ENCODE assay signal across 8 mouse cellular contexts in genomic region chr4:130861653-130862208, GRCm38 (mm10). TPM values are rescaled to one million over a fixed set of nuclear protein-coding genes. Genes with fewer than 3 reads are reported as not detected.
DNase-seq lines count a peak whose midpoint lies in the region; ATAC-seq and TF ChIP-seq lines count a peak whose summit lies in the region.

No protein-coding gene starts in this region.

- TF ChIP-seq POLR2A in testis, adult 2 months (IDR thresholded peaks at IDR 0.05; ENCODE audit: control insufficient read depth, low read depth, low read length) = no peak; the same call in 1 of the 2 replicates

- peak; percentile 71 to 77 for DNase-seq in adrenal gland, adult 18-20 months (ENCODE audit: low spot score in 2 of 2)
- DNase-seq in cerebellum, postnatal 36 days = peak; percentile 97 to 98
- DNase-seq in gastrocnemius, postnatal 10 days = peak; percentile 55
- peak; percentile 88 to 96 for DNase-seq in left cerebral cortex, adult 8-10 months (ENCODE audit: low spot score in 2 of 2)
- no peak for DNase-seq in spleen, postnatal 14 days (ENCODE audit: low spot score in 2 of 2)

- TF ChIP-seq CTCF in testis, adult 2 months (IDR thresholded peaks at IDR 0.05; ENCODE audit: control insufficient read depth, insufficient read depth, insufficient replicate concordance, low read depth, low read length) = no peak

- 2% methylated on average over 30 of the region's 30 CpGs for WGBS in intestine, embryonic 15.5 days
- 2% methylated on average over 30 of the region's 30 CpGs for WGBS in midbrain, embryonic 12.5 days

- H3K4me1 ChIP-seq in intestine, embryonic 15.5 days (replicated peaks) = peaks cover 9% of the 10 kb centered on the region
- H3K4me1 ChIP-seq in midbrain, embryonic 12.5 days = peaks cover 37% of the 10 kb centered on the region
- H3K4me1 ChIP-seq in testis, adult 2 months (ENCODE audit: control insufficient read depth, insufficient read depth, low read length) = peaks cover 15% of the 10 kb centered on the region

- H3K36me3 ChIP-seq in intestine, embryonic 15.5 days = no peaks in the 10 kb centered on the region
- H3K36me3 ChIP-seq in midbrain, embryonic 12.5 days = no peaks in the 10 kb centered on the region
- H3K36me3 ChIP-seq in testis, adult 2 months (ENCODE audit: control insufficient read depth, insufficient read depth, low read length) = no peaks in the 10 kb centered on the region

- no peaks in the 10 kb centered on the region for H3K9me3 ChIP-seq in intestine, embryonic 15.5 days
- H3K9me3 ChIP-seq in midbrain, embryonic 12.5 days = no peaks in the 10 kb centered on the region

- peak overlapping the region; percentile 58 for H3K4me2 ChIP-seq in intestine, embryonic 15.5 days (replicated peaks)
- peak overlapping the region; percentile 45 for H3K4me2 ChIP-seq in midbrain, embryonic 12.5 days (replicated peaks)

- ATAC-seq in intestine, embryonic 15.5 days = peak; percentile 89
- ATAC-seq in midbrain, embryonic 12.5 days (ENCODE audit: low FRiP score, low read depth) = peak; percentile 77

- H3K27ac ChIP-seq in intestine, embryonic 15.5 days = peak overlapping the region; percentile 27; the same call in 1 of the 2 replicates
- H3K27ac ChIP-seq in midbrain, embryonic 12.5 days (replicated peaks) = no peak overlapping the region
- no peak overlapping the region for H3K27ac ChIP-seq in testis, adult 2 months (ENCODE audit: control insufficient read depth, insufficient read depth, low read depth, low read length)

- H3K27me3 ChIP-seq in intestine, embryonic 15.5 days (replicated peaks) = peaks cover 14% of the 10 kb centered on the region
- H3K27me3 ChIP-seq in midbrain, embryonic 12.5 days = peaks cover 79% of the 10 kb centered on the region
- no peaks in the 10 kb centered on the region for H3K27me3 ChIP-seq in testis, adult 2 months (ENCODE audit: control insufficient read depth, insufficient read depth, low read length)

- no peak overlapping the region for H3K9ac ChIP-seq in intestine, embryonic 15.5 days
- H3K9ac ChIP-seq in midbrain, embryonic 12.5 days (replicated peaks) = no peak overlapping the region

- H3K4me3 ChIP-seq in intestine, embryonic 15.5 days (replicated peaks) = peak overlapping the region; percentile 21; the same call in 1 of the 2 replicates
- peak overlapping the region; percentile 19 for H3K4me3 ChIP-seq in midbrain, embryonic 12.5 days
- H3K4me3 ChIP-seq in testis, adult 2 months (ENCODE audit: control insufficient read depth, low read depth, low read length) = peak overlapping the region; percentile 78

RNA-seq across cellular contexts. Expression of gene Laptm5, which starts 51.2 kb away (rescaled TPM):
- total RNA-seq in adrenal gland, adult 18-20 months (2021) = 10 to 100 TPM; 25.1 to 54.6 TPM
- 10 to 100 TPM; 10.9 to 14.8 TPM for total RNA-seq in gastrocnemius, postnatal 10 days (2021)
- 37.9 and 42.4 TPM in 2 replicates for polyA plus RNA-seq in intestine, embryonic 15.5 days (2015; fragmentation: Nextera tagmentation; extraction: Ambion mirVana)
- 100 to 1,000 TPM in 2 of 4 experiments, 10 to 100 TPM in 2; 37.3 to 127 (median 71.2) TPM for total RNA-seq in left cerebral cortex, adult 8-10 months (2022)
- polyA plus RNA-seq in midbrain, embryonic 12.5 days (2016; fragmentation: Nextera tagmentation; extraction: Ambion mirVana) = 19.6 and 26.4 TPM in 2 replicates
- polyA plus RNA-seq in testis, adult 2 months (2012; rRNA removed) = 4.2 and 5.6 TPM in 2 replicates

Comparison
In these comparisons a context has a peak if more than half of its experiments do, and no peak if none do; other contexts are left out.
1. DNase-seq: peak in adrenal gland, adult 18-20 months (2 of 2), cerebellum, postnatal 36 days (2 of 2), gastrocnemius, postnatal 10 days (single experiment) and left cerebral cortex, adult 8-10 months (2 of 2); none in spleen, postnatal 14 days (0 of 2).
2. H3K4me3 ChIP-seq: peak in every context shown above with its lines; median percentile 78 in testis, adult 2 months; 21 in intestine, embryonic 15.5 days; 19 in midbrain, embryonic 12.5 days.